Mouse (Mus musculus) B cell, adult 62 days (primary cell): ENCODE results near the gene Olfr385. TPM values are rescaled to one million over a fixed set of nuclear protein-coding genes. Genes with fewer than 3 reads are reported as not detected.

Experiments
- total RNA-seq: library from RNA; stranded (reverse); gene quantifications from 4 replicates; pipeline ENCODE4 v1.2.4, GENCODE M21; 2023

Gene Olfr385
- total RNA-seq = not detected in 4 replicates

GRCm38 (mm10) chr11:73592908-73593307 is at the start of gene Olfr385:
Gene Olfr385 (minus strand): TSS chr11:73593008.

GRCm38 (mm10) chr11:73598294-73598693 is 5.5 kb upstream of the Olfr385 start, which contains the start of gene Olfr384:
Gene Olfr384 (plus strand): TSS chr11:73598594.

Other genes with a start within 250 kb of the Olfr385 start
- gene Olfr20, start 242.2 kb downstream of the Olfr385 start, total RNA-seq = not detected in 4 replicates
- gene Olfr376, start 221.8 kb downstream of the Olfr385 start, total RNA-seq = not detected in 4 replicates
- gene Olfr1, start 193.4 kb downstream of the Olfr385 start, total RNA-seq = not detected in 4 replicates
- gene Olfr378, start 164.5 kb downstream of the Olfr385 start, total RNA-seq = not detected in 4 replicates
- gene Olfr380, start 135.5 kb downstream of the Olfr385 start, total RNA-seq = not detected in 4 replicates
- not detected in 4 replicates for gene Olfr381, start 101.4 kb downstream of the Olfr385 start, total RNA-seq
- gene Olfr382, start 75.8 kb downstream of the Olfr385 start, total RNA-seq = not detected in 4 replicates
- not detected in 4 replicates for gene Olfr384, start 5.6 kb upstream of the Olfr385 start, total RNA-seq
- not detected in 4 replicates for gene Zfp735, start 95.8 kb upstream of the Olfr385 start, total RNA-seq
- not detected in 4 replicates for gene Olfr389, start 187.7 kb upstream of the Olfr385 start, total RNA-seq
- not detected in 4 replicates for gene Olfr390, start 190.0 kb upstream of the Olfr385 start, total RNA-seq
- gene Olfr391-ps, start 210.0 kb upstream of the Olfr385 start, total RNA-seq = not detected in 4 replicates
- not detected in 4 replicates for gene Olfr392, start 224.0 kb upstream of the Olfr385 start, total RNA-seq